Mouse (Mus musculus): Measurements from ENCODE around the gene Igsf21.

GRCm38 (mm10) chr4:140153711-140154114 lies 92.9 kb downstream of the Igsf21 start:
- TF ChIP-seq POLR2A (IDR thresholded peaks at IDR 0.05; ENCODE audit: borderline replicate concordance, extremely low read depth, insufficient read depth, insufficient read length, poor library complexity, severe bottlenecking), result no peak
- no peak for TF ChIP-seq CTCF (IDR thresholded peaks at IDR 0.05; ENCODE audit: borderline replicate concordance, extremely low read depth, insufficient read depth, insufficient read length)
